Mouse (Mus musculus) ovary, postnatal 14 days (tissue): ENCODE measurements around the gene Rpa1.
A peak's percentile ranks its signal among the peaks of the same experiment; 100 is the strongest.
"Not testable (repeated sequence)": the region's sequence is repeated elsewhere in the genome, so short reads cannot be mapped to it uniquely, and the experiment has no call there.

Experiments
- DNase-seq: peaks from one replicate; pipeline ENCODE4 v3.0.0; 2022; ENCODE audit warnings: low spot score

Rpa1 gene

GRCm38 (mm10) chr11:75348199-75348889, at the start of gene Rpa1, which contains the start of gene Smyd4:
Rpa1 (minus strand) TSS chr11:75348324.
Smyd4 (plus strand) TSS chr11:75348433.
- DNase-seq = peak; percentile 86

- no peak for DNase-seq
Measured at GRCm38 (mm10) chr11:75397452-75397851, 49.3 kb upstream of the Rpa1 start.

- DNase-seq = no peak
Measured at GRCm38 (mm10) chr11:75395611-75396010, 47.5 kb upstream of the Rpa1 start.

GRCm38 (mm10) chr11:75383529-75383928, 35.4 kb upstream of the Rpa1 start:
- DNase-seq = not testable (repeated sequence)

GRCm38 (mm10) chr11:75378786-75379185, 30.7 kb upstream of the Rpa1 start:
- DNase-seq = not testable (repeated sequence)

- DNase-seq = no peak
Measured at GRCm38 (mm10) chr11:75377125-75377524, 29.0 kb upstream of the Rpa1 start.

- no peak for DNase-seq
Measured at GRCm38 (mm10) chr11:75355475-75355874, 7.4 kb upstream of the Rpa1 start.

GRCm38 (mm10) chr11:75351225-75351624, 3.1 kb upstream of the Rpa1 start:
- DNase-seq = no peak

- no peak for DNase-seq
Measured at GRCm38 (mm10) chr11:75348890-75349261, 752 bp upstream of the Rpa1 start.

- DNase-seq = no peak
Measured at GRCm38 (mm10) chr11:75347596-75347995, 528 bp downstream of the Rpa1 start.

GRCm38 (mm10) chr11:75347188-75347585, 937 bp downstream of the Rpa1 start:
- DNase-seq = no peak

- DNase-seq = no peak
Measured at GRCm38 (mm10) chr11:75346556-75347187, 1.5 kb downstream of the Rpa1 start.

GRCm38 (mm10) chr11:75344716-75345115, 3.4 kb downstream of the Rpa1 start:
- no peak for DNase-seq

- DNase-seq = no peak
Measured at GRCm38 (mm10) chr11:75344163-75344562, 4.0 kb downstream of the Rpa1 start.

GRCm38 (mm10) chr11:75343096-75343495, 5.0 kb downstream of the Rpa1 start:
- no peak for DNase-seq

GRCm38 (mm10) chr11:75340698-75341345, 7.3 kb downstream of the Rpa1 start:
- DNase-seq = no peak

GRCm38 (mm10) chr11:75340076-75340475, 8.0 kb downstream of the Rpa1 start:
- DNase-seq = no peak

GRCm38 (mm10) chr11:75337246-75337645, 10.9 kb downstream of the Rpa1 start:
- DNase-seq = no peak

GRCm38 (mm10) chr11:75336676-75337075, 11.4 kb downstream of the Rpa1 start:
- no peak for DNase-seq

- no peak for DNase-seq
Measured at GRCm38 (mm10) chr11:75325969-75326311, 22.2 kb downstream of the Rpa1 start.

GRCm38 (mm10) chr11:75325116-75325968, 22.8 kb downstream of the Rpa1 start:
- DNase-seq = no peak

- no peak for DNase-seq
Measured at GRCm38 (mm10) chr11:75324433-75324832, 23.7 kb downstream of the Rpa1 start.
